Mouse (Mus musculus) kidney, postnatal 10 days (tissue): ENCODE data around the gene Cux2.

Experiments
- DNase-seq: peaks from one replicate; pipeline ENCODE4 v3.0.0; 2021; ENCODE audit warnings: mixed read lengths

The Cux2 gene

DNA sequence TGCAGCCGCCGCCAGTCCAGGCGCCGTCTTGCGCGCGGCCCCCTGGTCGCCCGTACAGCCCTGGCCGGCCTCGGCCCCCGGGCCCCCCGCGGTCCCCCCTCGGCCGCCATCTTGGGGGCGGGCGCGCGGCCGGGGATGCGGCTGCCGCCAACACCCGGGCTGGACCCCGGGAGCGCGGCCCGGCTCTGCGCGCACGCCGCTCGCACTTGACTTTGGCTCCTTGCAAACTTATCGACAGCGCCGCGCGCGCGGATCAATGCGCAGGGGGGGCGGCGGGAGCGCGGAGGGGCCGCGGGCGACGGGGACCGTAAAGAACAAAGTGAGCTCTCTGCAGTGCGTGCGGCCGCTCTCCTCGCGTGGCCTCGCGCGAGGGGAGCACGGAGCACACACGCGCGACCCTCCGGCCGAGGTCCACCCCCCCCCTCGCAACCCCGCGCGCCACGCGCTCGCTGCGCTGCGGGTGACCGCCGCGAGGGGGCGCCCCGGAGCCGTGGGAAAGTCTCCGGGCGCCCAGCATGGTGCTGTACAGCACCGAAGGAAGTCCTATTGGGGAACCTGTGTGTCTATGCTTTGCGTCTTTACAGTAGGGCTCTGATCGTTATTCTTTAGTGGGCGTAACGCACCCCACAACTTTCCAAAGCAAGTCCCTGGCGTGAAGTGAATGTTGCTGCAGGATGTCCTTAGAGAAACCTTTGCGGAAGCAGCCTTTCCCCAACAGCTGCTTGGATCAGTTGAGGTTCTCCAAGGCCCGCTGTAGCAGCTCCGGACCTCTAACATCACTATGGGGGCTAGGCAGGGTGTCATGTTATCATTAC is at the start of gene Cux2:
Cux2 (minus strand) TSS at position 86 of the 815 bp plus-strand sequence.
- peak; percentile 86 for DNase-seq

- no peak for DNase-seq
These were observed 44.5 kb upstream of the Cux2 start for GRCm38 (mm10) chr5:122094439-122094838.

DNA sequence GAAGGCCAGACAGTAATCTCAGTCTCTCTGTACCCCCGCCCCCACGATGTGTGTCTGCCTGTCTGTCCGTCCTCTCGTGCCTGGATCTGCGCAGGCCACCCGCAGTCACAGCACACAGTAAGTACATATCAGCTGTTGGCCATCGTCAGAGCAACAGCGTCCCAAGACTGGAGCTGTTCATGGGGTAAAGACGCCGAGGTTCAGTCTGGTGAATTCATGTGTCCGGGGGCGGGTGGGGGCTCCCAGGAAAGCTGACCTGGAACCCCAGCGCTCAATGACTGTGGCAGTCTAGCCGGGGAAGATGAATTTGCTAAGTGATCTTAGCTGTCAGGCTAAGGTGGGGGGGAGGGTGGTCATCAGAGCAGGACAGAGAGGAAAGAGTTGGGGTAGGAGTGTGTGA is 43.8 kb upstream of the Cux2 start:
- DNase-seq = no peak

DNA sequence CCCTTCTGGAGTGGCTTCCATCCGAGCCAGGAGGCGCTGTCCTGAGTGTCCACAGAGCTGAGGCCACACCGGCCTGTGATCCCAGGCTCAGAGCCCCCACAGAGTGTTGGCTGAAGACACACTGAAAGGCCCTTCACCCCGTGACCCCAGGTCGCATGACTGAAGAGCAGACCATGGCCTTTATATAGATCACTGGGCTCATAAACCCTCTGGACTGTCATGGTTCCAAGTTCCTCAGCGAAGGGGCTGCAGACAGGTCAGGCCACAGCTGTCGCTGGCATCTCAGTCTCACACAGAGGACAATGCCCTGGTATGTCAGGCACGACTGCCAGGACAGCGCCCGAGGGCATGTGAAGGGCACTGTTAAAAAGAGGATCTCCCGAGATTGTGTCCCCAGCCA is 42.9 kb upstream of the Cux2 start:
- DNase-seq = peak; percentile 42

GRCm38 (mm10) chr5:122091070-122091469 is 41.2 kb upstream of the Cux2 start:
- peak; percentile 79 for DNase-seq

- no peak for DNase-seq
These were observed 39.8 kb upstream of the Cux2 start for GRCm38 (mm10) chr5:122089664-122090063.

DNA sequence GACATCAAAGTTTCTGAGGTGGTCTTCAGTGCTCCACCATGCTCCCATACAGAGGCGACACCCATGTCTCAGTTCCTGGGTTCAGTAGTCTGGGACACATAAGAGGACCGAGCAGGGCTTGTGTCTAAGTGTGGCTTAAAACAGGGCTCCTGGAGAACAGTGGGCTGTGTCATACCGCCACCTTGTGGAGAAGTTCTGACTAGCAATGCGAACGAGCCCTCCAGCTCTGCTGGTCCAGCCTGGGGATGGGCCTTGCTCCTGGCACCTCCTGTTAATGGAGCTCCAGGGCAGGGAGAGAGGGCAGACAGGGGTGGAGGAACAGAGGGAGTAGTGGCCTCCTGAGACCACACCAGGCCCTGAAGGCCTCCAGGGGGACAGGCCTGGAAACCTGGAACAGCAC is 39.0 kb upstream of the Cux2 start:
- peak; percentile 91 for DNase-seq

DNA sequence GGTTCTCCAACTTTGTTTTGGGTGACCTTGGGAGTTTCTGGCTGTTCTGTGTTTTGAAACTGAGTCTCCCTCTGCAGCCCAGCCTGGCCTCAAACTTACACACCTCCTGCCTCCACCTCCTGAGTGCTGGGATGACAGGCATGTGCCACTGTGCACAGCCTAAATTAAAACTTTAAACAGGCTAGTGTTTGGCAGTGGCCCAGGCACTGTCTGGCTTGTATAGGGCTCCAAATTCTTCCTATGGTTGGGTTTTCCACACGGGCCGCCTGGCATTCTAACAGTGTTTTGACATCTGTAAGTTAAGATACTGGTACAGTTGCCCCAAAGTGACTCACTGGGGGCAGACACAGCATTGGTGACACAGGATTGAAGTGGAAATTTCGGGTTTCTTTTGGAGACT is 36.2 kb upstream of the Cux2 start:
- no peak for DNase-seq

- DNase-seq = no peak
These were observed 35.4 kb upstream of the Cux2 start for GRCm38 (mm10) chr5:122085291-122085690.

DNA sequence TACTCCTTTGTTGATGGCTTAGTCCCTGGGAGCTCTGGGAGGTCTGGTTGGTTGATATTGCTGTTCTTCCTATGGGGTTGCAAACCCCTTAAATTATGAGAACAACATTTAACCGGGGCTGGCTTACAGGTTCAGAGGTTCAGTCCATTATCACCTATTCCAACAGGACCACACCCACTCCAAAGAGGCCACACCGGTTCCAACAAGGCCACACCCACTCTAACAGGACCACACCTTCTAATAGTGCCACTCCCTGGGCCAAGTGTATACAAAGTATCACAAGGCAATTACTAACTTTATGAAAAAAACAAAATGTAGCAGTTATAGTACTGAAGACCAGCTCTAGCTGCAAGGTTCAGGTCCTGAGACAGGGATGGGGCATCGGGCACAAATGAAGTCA is 34.6 kb upstream of the Cux2 start:
- no peak for DNase-seq

GRCm38 (mm10) chr5:122083282-122083681 is 33.4 kb upstream of the Cux2 start:
- no peak for DNase-seq

DNA sequence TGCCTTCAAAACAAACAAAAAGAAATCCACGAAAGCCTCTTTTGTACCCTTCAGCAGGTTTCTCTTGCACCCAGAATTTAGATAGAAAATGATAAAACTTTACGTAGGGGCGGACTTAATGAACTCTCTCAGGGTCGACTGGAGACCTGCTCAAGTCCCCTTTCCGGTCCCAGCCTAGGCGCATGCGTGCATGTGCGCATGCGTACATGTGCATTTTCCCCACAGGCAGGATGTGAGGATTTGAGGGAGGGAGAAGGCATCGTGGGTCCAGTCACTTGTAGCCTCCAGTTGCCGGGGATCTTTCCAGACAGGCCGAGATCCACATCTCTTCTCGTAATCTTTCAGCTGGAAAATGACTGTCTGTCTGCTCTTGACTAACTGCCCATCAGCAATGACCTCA is 31.6 kb upstream of the Cux2 start:
- no peak for DNase-seq

DNA sequence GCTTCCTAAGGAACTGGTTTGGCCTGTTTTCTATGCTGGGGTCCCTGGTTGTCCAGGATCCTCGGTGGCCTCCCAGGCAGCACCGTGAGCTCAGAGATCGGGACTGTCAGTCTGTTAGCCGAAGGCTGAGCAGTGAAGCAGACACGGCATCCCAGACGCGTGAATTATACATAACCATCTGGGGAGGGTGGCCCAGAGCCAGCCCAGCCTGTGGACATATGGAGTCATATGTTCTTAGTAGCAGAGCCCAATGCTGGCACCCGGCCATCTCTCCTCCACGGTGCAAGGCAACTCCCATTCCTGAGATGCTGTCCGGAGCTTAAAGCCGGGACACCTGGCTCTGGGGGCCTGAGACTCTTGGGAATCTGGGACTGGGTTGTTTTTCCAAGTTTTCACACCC is 31.0 kb upstream of the Cux2 start:
- DNase-seq = peak; percentile 58

- DNase-seq = no peak
These were observed 29.9 kb upstream of the Cux2 start for GRCm38 (mm10) chr5:122079796-122080195.

- DNase-seq = no peak
These were observed 27.3 kb upstream of the Cux2 start for GRCm38 (mm10) chr5:122077244-122077643.

GRCm38 (mm10) chr5:122075736-122076135 is 25.8 kb upstream of the Cux2 start:
- DNase-seq = no peak

GRCm38 (mm10) chr5:122071997-122072396 is 22.1 kb upstream of the Cux2 start:
- DNase-seq = no peak

DNA sequence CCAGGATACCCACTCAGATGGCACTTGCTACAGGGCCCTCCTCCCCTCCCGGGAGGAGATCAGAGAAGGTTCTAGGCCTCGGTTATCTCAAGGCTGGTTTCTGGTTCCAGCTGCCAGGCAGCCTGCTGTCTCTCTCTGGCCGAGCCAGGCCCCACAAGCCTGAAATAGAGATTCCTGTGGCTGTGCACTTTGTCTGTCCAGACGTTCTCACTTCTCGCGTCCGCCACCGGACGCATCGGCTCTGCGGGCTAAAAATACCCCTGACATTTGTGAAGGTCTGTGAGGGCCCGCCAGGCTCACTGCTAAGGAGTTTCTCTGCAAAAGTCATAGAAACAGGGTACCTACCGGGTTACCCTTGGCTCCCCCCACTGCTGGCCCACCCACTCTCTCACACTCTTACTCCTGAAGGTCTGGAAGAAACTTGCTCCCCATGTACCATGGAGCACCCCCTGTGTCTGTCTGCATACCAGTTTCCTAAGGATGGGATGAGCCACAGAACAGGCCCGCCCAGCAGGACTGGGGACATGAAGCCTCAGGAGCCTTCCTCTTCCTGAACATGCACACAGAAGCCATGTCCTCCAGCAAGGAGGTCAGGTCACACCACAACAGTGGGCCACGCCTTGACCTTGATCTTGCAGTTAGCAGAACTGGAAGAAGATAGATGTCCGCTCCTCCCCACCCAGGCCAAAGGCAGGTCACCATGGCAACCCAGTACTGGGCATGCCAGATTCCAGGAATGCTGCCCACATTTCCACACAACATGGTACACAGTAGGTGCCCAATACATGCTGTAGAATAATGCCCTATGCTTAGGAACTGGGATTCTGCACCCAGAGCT is 21.3 kb upstream of the Cux2 start:
- peak; percentile 42 for DNase-seq

- no peak for DNase-seq
These were observed 18.7 kb upstream of the Cux2 start for GRCm38 (mm10) chr5:122068563-122068962.

- DNase-seq = no peak
These were observed 13.5 kb upstream of the Cux2 start for GRCm38 (mm10) chr5:122063204-122063933.

DNA sequence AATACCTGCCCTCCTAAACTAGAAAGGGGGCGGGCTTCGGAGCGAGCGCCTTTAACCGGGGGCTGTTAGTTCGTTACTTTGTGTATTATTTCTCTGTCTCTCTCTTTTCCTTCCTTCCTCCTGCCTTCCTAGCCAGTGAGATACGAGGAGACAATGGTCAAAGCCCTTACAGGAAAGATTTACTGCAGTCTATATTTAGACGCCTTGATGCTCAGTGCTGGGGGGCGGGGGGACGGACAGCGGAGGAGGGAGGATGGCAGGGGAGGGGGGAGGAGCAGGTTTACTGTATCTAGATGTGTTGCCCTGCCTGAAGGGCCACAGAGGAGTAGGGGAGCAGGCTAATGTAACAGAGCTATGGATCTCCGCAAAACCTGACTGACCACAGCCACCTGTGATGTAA is 12.6 kb upstream of the Cux2 start:
- peak; percentile 59 for DNase-seq

GRCm38 (mm10) chr5:122060767-122061333 is 10.9 kb upstream of the Cux2 start:
- peak; percentile 29 for DNase-seq
